Mouse (Mus musculus) intestine, postnatal 0 days (tissue): Measurements from ENCODE around the gene Tnrc6c. TPM values are rescaled to one million over a fixed set of nuclear protein-coding genes. Genes with fewer than 3 reads are reported as not detected.

ENCODE experiments used
- ATAC-seq: fragments of 200-750 bp; cut with Nextera tagmentation; 2 replicates; pipeline ENCODE4 v1.8.0; 2017; ENCODE audit warnings: mild to moderate bottlenecking, moderate TSS enrichment, moderate library complexity
- H3K27ac ChIP-seq: fragments of 300-500 bp; sonication (generic); 2 replicates; pipeline ENCODE4 v1.5.1; 2014; ENCODE audit warnings: mild to moderate bottlenecking, low read depth, low read length, moderate library complexity
- H3K27me3 ChIP-seq: fragments of 300-500 bp; sonication (generic); replicated peaks from 2 replicates; pipeline ENCODE4 v1.6.1; 2014; ENCODE audit warnings: low read length, mixed read lengths; ENCODE audit not compliant: control insufficient read depth, insufficient read depth
- H3K36me3 ChIP-seq: fragments of 300-500 bp; sonication (generic); 2 replicates; pipeline ENCODE4 v1.6.1; 2014; ENCODE audit warnings: mild to moderate bottlenecking, moderate library complexity; ENCODE audit not compliant: control insufficient read depth, insufficient read depth
- H3K4me1 ChIP-seq: fragments of 300-500 bp; sonication (generic); replicated peaks from 2 replicates; pipeline ENCODE4 v1.6.1; 2014; ENCODE audit warnings: antibody characterized with exemption, low read length, mixed read lengths; ENCODE audit not compliant: control insufficient read depth, insufficient read depth
- H3K4me2 ChIP-seq: fragments of 300-500 bp; sonication (generic); replicated peaks from 2 replicates; pipeline ENCODE4 v1.6.1; 2014; ENCODE audit warnings: low read depth, mild to moderate bottlenecking, moderate library complexity
- H3K4me3 ChIP-seq: fragments of 300-500 bp; sonication (generic); 2 replicates; pipeline ENCODE4 v1.5.1; 2014; ENCODE audit warnings: low read depth, low read length
- H3K9ac ChIP-seq: fragments of 300-500 bp; sonication (generic); 2 replicates; pipeline ENCODE4 v1.6.1; 2014; ENCODE audit warnings: mild to moderate bottlenecking, low read depth, low read length
- H3K9me3 ChIP-seq: fragments of 300-500 bp; sonication (generic); 2 replicates; pipeline ENCODE4 v1.6.1; 2016; ENCODE audit warnings: mixed run types; ENCODE audit not compliant: control insufficient read depth
- CTCF ChIP-seq: sonication (generic); IDR thresholded peaks from 2 replicates; pipeline ENCODE4 v1.5.1; 2016; ENCODE audit warnings: low read depth, mild to moderate bottlenecking, control low read depth, antibody characterized with exemption, moderate library complexity
- WGBS: fragments of 180-500 bp; shearing (Covaris S2); extraction: QIAGEN DNeasy Blood & Tissue Kit; methylation state at CpG from one replicate; pipeline ENCODE4 v1.1.7; 2014; 5-methylcytosine and 5-hydroxymethylcytosine counted together
- polyA plus RNA-seq: library from polyadenylated mRNA; unstranded; fragments of >200 nt; fragmentation: Nextera tagmentation; extraction: Ambion mirVana; gene quantifications from 2 replicates; pipeline ENCODE4 v1.2.1, GENCODE M21; 2015

The Tnrc6c gene
- polyA plus RNA-seq, 1 experiment from 2014 or later, result 6.1 TPM

DNA sequence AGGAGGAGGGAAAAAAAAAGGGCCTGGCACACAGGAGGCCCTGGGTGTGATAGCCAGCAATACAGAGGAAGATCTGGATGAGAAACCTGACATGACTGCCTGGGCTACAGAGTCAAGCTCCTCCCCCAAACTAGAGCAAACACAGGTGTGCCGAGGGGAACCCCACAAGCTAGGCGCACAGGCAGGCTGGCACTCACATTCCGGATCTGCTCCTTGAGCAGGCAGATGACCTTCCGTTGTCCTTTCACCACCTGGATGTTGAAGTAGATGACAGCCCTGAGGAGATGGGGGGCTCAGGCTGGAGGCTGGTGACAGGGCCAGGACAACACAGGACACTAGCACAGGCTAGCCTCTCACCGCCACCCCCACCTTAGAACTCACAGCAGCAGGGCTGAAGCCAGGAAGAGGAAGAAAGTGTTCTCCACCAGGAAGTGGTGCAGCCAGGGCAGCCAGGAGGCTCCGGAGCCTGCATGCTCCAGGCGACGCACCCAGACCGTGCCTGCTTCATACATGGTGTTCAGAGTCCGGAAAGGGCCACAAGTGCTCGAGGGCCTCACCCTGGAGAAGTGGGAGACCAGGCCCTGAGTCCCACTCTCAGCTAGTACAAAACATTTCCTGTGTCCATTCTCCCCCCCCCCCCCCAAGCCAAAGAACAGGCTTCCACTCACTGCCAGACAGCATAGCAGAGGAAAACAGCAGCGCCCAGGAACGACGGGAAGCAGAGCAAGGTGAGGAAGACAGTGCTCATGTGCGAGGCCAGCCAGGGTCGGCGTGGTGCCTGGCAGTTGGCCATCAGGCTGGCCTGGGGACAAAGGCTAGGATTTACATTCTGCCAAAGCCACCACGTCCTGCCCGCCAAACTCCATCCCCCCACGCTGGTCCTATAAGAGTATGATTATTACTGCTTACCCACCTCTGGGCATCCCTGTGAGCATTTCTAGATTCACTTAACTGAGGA is 114.9 kb downstream of the Tnrc6c start:
- no peak overlapping the region for H3K9ac ChIP-seq
- TF ChIP-seq CTCF, result 0 out of 2 replicates have a peak, but pooled peaks have one; percentile 5
- no peaks in the 10 kb centered on the region for H3K27me3 ChIP-seq
- peaks cover 59% of the 10 kb centered on the region; the same call in 1 of the 2 replicates for H3K36me3 ChIP-seq
- WGBS, result 61% methylated on average over 20 of the region's 20 CpGs
- H3K27ac ChIP-seq, result peak overlapping the region; percentile 46; the same call in 1 of the 2 replicates
- no peaks in the 10 kb centered on the region for H3K4me1 ChIP-seq
- peak; percentile 50; the same call in 1 of the 2 replicates for ATAC-seq
- H3K9me3 ChIP-seq, result no peaks in the 10 kb centered on the region
- no peak overlapping the region for H3K4me3 ChIP-seq
- H3K4me2 ChIP-seq, result no peak overlapping the region

DNA sequence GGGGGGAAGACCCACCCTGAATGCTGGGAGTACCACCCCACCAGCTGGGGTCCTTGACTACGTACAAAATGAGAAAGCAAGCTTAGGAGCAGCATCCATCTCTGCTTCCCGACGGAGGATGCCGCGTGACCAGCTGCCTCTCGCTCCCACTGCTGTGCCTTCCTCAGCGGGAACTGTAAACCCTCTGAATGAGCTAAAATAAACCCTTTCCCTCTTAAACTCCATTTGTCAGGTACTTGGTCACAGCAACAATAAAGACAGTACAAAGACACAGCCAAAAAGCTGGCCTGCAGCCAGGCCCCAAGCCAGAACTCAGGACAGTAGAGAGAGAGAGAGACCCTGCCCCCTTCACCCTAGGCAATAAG is 115.6 kb downstream of the Tnrc6c start:
- TF ChIP-seq CTCF, result no peak
- Histone ChIP-seq H3K27ac (no peak overlapping the region), H3K4me1 (no peaks in the 10 kb centered on the region), H3K4me2 (no peak overlapping the region), H3K36me3 (peaks cover 55% of the 10 kb centered on the region; the same call in 1 of the 2 replicates), H3K9ac (no peak overlapping the region), H3K4me3 (no peak overlapping the region), H3K27me3 (no peaks in the 10 kb centered on the region), H3K9me3 (no peaks in the 10 kb centered on the region)
- ATAC-seq, result no peak
- 79% methylated on average over 7 of the region's 7 CpGs for WGBS

DNA sequence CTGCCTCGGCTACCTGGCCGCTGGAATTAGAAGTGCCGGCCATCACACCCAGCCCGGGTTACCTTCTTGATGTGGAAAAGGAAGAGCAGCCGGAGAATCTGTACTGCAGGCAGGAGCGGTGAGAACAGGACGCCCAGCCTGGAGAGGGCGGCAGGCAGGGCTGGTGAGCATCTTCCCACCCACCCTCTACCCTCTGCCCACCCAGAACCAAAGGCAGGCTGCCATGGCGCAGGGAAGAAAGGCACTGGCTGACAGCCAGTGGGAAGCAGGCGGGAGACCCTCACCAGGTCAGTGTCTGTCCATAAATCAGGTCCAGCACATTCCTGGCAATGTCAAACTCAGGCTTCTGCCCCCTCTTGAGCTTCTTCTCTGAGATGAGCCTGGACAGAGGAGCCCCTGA is 116.3 kb downstream of the Tnrc6c start:
- 77% methylated on average over 10 of the region's 10 CpGs for WGBS
- ATAC-seq, result no peak
- H3K4me3 ChIP-seq, result no peak overlapping the region
- no peaks in the 10 kb centered on the region for H3K27me3 ChIP-seq
- H3K9ac ChIP-seq, result no peak overlapping the region
- H3K4me1 ChIP-seq, result no peaks in the 10 kb centered on the region
- H3K4me2 ChIP-seq, result no peak overlapping the region
- TF ChIP-seq CTCF, result 0 out of 2 replicates have a peak, but pooled peaks have one; percentile 3
- no peaks in the 10 kb centered on the region for H3K9me3 ChIP-seq
- no peak overlapping the region for H3K27ac ChIP-seq
- peaks cover 57% of the 10 kb centered on the region; the same call in 1 of the 2 replicates for H3K36me3 ChIP-seq

DNA sequence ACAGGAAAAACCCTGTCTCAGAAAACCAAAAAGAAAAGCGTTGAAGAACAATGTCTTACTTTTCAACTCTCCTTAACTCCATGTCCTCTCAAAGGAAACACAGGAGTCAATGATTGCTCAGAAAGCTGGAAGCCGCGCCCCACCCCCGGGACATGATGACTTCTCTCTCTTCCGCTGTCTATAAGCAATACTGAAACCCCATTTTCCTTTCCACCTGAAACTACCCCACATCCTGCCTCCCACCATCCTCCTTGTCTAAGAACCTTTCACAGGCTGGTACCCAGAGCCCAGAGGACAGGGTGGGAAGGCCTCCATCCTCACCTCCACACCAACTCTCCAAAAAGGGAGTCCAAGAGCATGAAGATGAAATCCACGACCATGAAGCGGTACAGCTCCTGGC is 118.3 kb downstream of the Tnrc6c start:
- no peak overlapping the region for H3K4me2 ChIP-seq
- WGBS, result 93% methylated on average over 7 of the region's 7 CpGs
- no peaks in the 10 kb centered on the region for H3K9me3 ChIP-seq
- H3K36me3 ChIP-seq, result peaks cover 51% of the 10 kb centered on the region; the same call in 1 of the 2 replicates
- H3K4me1 ChIP-seq, result no peaks in the 10 kb centered on the region
- H3K27me3 ChIP-seq, result no peaks in the 10 kb centered on the region
- no peak for TF ChIP-seq CTCF
- no peak overlapping the region for H3K9ac ChIP-seq
- ATAC-seq, result no peak
- no peak overlapping the region for H3K27ac ChIP-seq
- no peak overlapping the region for H3K4me3 ChIP-seq

DNA sequence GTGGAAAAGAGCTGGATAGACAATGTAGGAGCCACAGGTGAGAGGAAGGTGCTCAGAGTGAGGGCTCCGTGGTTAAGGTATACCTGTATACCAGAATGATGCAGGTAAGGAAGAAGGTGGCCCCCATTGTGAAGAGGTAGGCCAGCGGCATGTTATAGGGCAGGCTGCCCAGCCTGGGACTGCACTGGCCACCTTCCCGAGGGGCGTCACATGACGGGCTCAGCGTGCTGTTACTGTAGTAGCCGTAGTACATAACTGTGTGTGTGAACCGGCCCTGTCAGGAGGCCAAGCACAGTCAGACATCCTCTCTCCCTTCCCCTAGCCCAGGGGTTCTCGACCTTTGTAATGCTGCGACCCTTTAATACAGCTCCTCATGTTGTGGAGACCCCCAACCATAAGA is 120.8 kb downstream of the Tnrc6c start:
- Histone ChIP-seq H3K4me2 (no peak overlapping the region), H3K9ac (no peak overlapping the region), H3K9me3 (no peaks in the 10 kb centered on the region), H3K27ac (no peak overlapping the region), H3K36me3 (peaks cover 55% of the 10 kb centered on the region; the same call in 1 of the 2 replicates), H3K4me3 (no peak overlapping the region), H3K27me3 (no peaks in the 10 kb centered on the region), H3K4me1 (0 out of 2 replicates have a peak, but pooled peaks cover 4% of the 10 kb centered on the region)
- no peak for ATAC-seq
- 93% methylated on average over 10 of the region's 10 CpGs for WGBS
- TF ChIP-seq CTCF, result no peak

DNA sequence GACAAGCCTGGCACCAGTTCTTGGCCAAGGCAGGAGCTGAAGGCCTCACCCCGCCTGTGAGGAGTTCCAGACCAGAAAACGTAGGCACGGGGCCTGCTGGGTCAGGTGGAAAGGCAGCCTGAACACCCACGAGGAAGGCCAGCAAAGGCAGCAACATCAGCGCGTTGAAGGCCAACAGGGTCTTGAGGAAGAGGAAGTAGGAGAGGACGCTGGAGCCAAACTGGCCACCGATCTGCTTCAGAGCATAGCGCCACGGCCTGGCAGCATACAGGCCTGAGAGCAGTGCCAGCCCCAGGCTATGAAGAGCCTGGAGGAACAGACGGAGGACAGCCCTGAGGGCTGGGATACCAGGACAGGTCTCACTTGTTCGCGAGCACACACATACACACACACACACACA is 121.5 kb downstream of the Tnrc6c start:
- no peak overlapping the region for H3K4me2 ChIP-seq
- H3K27ac ChIP-seq, result no peak overlapping the region
- H3K9me3 ChIP-seq, result no peaks in the 10 kb centered on the region
- no peak for TF ChIP-seq CTCF
- no peak overlapping the region for H3K4me3 ChIP-seq
- peaks cover 49% of the 10 kb centered on the region; the same call in 1 of the 2 replicates for H3K36me3 ChIP-seq
- WGBS, result 91% methylated on average over 13 of the region's 13 CpGs
- H3K9ac ChIP-seq, result no peak overlapping the region
- ATAC-seq, result no peak
- no peaks in the 10 kb centered on the region for H3K27me3 ChIP-seq
- H3K4me1 ChIP-seq, result 0 out of 2 replicates have a peak, but pooled peaks cover 4% of the 10 kb centered on the region
